Mouse (Mus musculus) heart, embryonic 11.5 days (tissue): Measurements from ENCODE around the gene Cdc73. TPM values are rescaled to one million over a fixed set of nuclear protein-coding genes. Genes with fewer than 3 reads are reported as not detected.
A peak's percentile ranks its signal among the peaks of the same experiment; 100 is the strongest.

Experiments used
- ATAC-seq: fragments of 200-750 bp; cut with Nextera tagmentation; replicated peaks from 2 replicates; pipeline ENCODE4 v1.8.0; 2017; ENCODE audit warnings: moderate library complexity; ENCODE audit not compliant: insufficient number of reproducible peaks, low FRiP score, low TSS enrichment
- H3K27ac ChIP-seq: fragments of 300-500 bp; sonication (generic); 2 replicates; pipeline ENCODE4 v1.5.1; 2014; ENCODE audit warnings: mild to moderate bottlenecking, low read depth, low read length
- H3K27me3 ChIP-seq: fragments of 300-500 bp; sonication (generic); 2 replicates; pipeline ENCODE4 v1.6.1; 2014; ENCODE audit warnings: mild to moderate bottlenecking, low read length, mixed read lengths; ENCODE audit not compliant: control insufficient read depth, insufficient read depth
- H3K36me3 ChIP-seq: fragments of 300-500 bp; sonication (generic); 2 replicates; pipeline ENCODE4 v1.6.1; 2014; ENCODE audit warnings: mild to moderate bottlenecking, low read length, moderate library complexity, mixed read lengths; ENCODE audit not compliant: control insufficient read depth, insufficient read depth
- H3K4me1 ChIP-seq: fragments of 300-500 bp; sonication (generic); 2 replicates; pipeline ENCODE4 v1.6.1; 2014; ENCODE audit warnings: low read length; ENCODE audit not compliant: control insufficient read depth, insufficient read depth
- H3K4me2 ChIP-seq: fragments of 300-500 bp; sonication (generic); 2 replicates; pipeline ENCODE4 v1.6.1; 2014; ENCODE audit warnings: mild to moderate bottlenecking, moderate library complexity
- H3K4me3 ChIP-seq: fragments of 300-500 bp; sonication (generic); 2 replicates; pipeline ENCODE4 v1.5.1; 2014; ENCODE audit warnings: low read depth, low read length
- H3K9ac ChIP-seq: fragments of 300-500 bp; sonication (generic); 2 replicates; pipeline ENCODE4 v1.6.1; 2014; ENCODE audit warnings: mild to moderate bottlenecking, low read depth, low read length, moderate library complexity
- H3K9me3 ChIP-seq: fragments of 300-500 bp; sonication (generic); replicated peaks from 2 replicates; pipeline ENCODE4 v1.6.1; 2016; ENCODE audit warnings: low read length; ENCODE audit not compliant: control insufficient read depth
- WGBS: fragments of 180-500 bp; shearing (Covaris S2); extraction: QIAGEN DNeasy Blood & Tissue Kit; methylation state at CpG from one replicate; pipeline ENCODE4 v1.1.7; 2014; ENCODE audit not compliant: insufficient replicate concordance; 5-methylcytosine and 5-hydroxymethylcytosine counted together
- polyA plus RNA-seq: library from polyadenylated mRNA; unstranded; fragments of >200 nt; fragmentation: Nextera tagmentation; extraction: Ambion mirVana; gene quantifications from 2 replicates; pipeline ENCODE4 v1.2.1, GENCODE M21; 2014

Cdc73 gene
- 17.8 and 19.4 TPM in 2 replicates for polyA plus RNA-seq

DNA sequence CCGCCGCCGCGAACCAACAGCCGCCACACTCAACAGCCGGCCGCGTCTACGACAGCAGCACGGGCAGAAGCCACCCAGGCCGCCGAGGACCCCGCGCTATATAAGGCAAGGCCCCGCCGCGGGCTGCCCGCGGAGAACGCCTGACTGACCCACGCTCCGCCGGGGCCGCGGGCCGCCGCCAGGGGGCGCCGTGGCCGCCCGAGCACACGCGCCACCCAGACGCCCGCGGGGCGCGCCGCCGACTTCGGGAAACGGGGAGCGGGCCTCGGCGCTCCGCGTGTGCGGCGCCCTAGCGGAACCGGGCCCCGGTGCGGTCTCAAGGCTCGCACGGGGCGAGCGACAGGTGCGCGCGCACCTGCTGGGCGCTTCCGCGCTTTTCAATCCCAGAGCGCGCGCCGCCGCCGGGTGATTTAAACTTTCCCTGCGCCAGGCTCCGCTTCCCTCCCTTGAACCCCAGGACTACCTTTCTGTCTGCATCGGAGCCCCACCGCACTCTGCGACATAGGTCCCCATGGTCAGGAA, at the start of gene Cdc73:
Cdc73 (minus strand) TSS at position 153 of the 522 bp plus-strand sequence.
- ATAC-seq, result peak; percentile 99
- Histone ChIP-seq H3K27ac (peak within 1 kb of the TSS; percentile 91), H3K9ac (peak within 1 kb of the TSS; percentile 95), H3K9me3 (no peaks in the 10 kb centered on the region), H3K36me3 (0 out of 2 replicates have a peak, but pooled peaks cover 6% of the 10 kb centered on the region), H3K27me3 (no peaks in the 10 kb centered on the region), H3K4me2 (peak within 1 kb of the TSS; percentile 81), H3K4me1 (no peaks in the 10 kb centered on the region; the same call in 1 of the 2 replicates), H3K4me3 (peak within 1 kb of the TSS; percentile 83)
- WGBS, result under 1% methylated on average over 62 of the region's 74 CpGs

DNA sequence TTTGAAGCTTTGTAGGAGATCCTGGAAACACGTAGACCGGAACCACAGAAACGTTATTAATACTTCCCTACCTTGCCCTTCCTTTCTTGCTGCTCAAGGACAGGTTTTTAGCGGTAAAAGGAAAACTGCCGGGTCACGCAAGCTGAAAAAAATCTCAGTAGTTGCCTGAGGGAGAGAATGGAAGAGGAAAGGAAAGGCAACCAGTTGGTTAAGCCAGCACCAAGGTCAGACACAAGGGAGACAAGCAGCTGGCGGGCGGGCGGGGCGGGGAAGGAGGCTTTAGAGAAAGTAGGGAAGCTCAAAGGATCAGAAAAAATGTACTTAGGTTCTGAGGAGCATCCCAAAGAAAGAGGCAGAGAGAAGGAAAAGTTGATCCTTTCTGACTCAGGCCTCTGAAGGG, 43.2 kb upstream of the Cdc73 start:
- Histone ChIP-seq H3K9me3 (no peaks in the 10 kb centered on the region), H3K4me2 (no peak overlapping the region), H3K4me3 (no peak overlapping the region), H3K9ac (no peak overlapping the region), H3K27me3 (no peaks in the 10 kb centered on the region), H3K27ac (no peak overlapping the region), H3K4me1 (no peaks in the 10 kb centered on the region), H3K36me3 (peaks cover 7% of the 10 kb centered on the region; the same call in 1 of the 2 replicates)
- WGBS, result 86% methylated on average over 10 of the region's 10 CpGs
- no peak for ATAC-seq

DNA sequence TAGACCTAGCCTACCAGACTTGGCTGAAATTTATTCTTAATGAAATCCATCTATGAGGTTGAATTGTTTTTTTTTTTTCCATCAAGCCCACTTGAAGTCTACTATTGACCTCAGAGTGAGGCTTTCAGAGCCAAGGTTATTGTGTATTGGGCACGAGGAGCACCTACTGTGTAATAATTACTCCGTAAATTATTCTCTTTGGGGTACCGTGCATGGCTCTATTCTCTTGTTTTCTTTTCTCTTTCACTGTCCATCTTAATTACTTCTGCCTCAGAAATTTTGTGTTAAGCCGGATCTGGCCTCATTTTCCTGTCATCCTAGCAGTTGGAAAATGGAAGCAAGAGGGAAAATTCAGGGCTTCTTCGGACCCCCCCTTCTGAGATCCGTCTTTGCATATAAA, 39.5 kb upstream of the Cdc73 start:
- Histone ChIP-seq H3K4me2 (no peak overlapping the region), H3K9me3 (no peaks in the 10 kb centered on the region), H3K4me3 (no peak overlapping the region), H3K27me3 (no peaks in the 10 kb centered on the region), H3K36me3 (peaks cover 7% of the 10 kb centered on the region; the same call in 1 of the 2 replicates), H3K4me1 (0 out of 2 replicates have a peak, but pooled peaks cover 2% of the 10 kb centered on the region), H3K27ac (no peak overlapping the region), H3K9ac (no peak overlapping the region)
- ATAC-seq, result no peak
- WGBS, result 89% methylated on average over 6 of the region's 6 CpGs

DNA sequence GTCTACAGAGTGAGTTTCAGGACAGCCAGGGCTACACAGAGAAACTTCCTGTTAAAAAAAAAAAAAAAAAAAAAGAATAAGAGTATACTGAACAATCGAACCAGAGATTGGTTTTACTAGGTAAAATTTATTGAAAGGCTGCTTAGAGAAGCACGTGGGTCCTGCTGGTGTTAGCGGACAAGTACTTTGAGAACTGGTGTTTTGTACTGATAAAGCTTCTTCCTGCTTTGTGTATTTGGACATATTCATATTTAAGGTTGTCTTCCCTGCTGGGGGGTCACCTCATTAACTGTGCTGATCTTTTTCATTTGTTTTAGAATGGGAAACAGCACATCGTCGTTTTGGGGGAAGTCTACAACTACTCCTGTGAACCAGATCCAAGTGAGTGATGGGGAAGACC, 38.6 kb upstream of the Cdc73 start:
- peaks cover 3% of the 10 kb centered on the region; the same call in 1 of the 2 replicates for H3K36me3 ChIP-seq
- H3K4me1 ChIP-seq, result 0 out of 2 replicates have a peak, but pooled peaks cover 2% of the 10 kb centered on the region
- no peak overlapping the region for H3K4me2 ChIP-seq
- no peak overlapping the region for H3K4me3 ChIP-seq
- H3K9ac ChIP-seq, result no peak overlapping the region
- ATAC-seq, result no peak
- H3K9me3 ChIP-seq, result no peaks in the 10 kb centered on the region
- no peak overlapping the region for H3K27ac ChIP-seq
- WGBS, result 88% methylated on average over 5 of the region's 5 CpGs
- no peaks in the 10 kb centered on the region for H3K27me3 ChIP-seq

DNA sequence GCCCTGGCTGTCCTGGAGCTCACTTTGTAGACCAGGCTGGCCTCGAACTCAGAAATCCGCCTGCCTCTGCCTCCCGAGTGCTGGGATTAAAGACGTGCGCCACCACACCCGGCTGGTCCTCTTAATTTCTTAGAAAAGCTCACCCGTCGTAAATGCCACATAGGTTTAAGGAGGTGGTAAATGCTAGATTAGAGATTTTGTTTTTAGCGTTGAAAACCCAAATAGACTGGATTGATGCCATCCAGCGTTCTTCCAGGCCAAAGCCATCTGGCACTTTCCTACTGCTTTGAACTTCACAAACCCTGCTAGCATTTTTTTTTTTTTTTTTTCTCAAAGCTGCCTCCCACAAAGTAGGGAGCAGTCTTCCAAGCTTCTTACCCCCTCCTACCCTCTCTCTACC, 37.9 kb upstream of the Cdc73 start:
- Histone ChIP-seq H3K4me2 (peak overlapping the region; percentile 89), H3K9me3 (no peaks in the 10 kb centered on the region), H3K4me1 (0 out of 2 replicates have a peak, but pooled peaks cover 2% of the 10 kb centered on the region), H3K27me3 (no peaks in the 10 kb centered on the region), H3K36me3 (peaks cover 3% of the 10 kb centered on the region; the same call in 1 of the 2 replicates), H3K9ac (no peak overlapping the region; the same call in 1 of the 2 replicates), H3K4me3 (peak overlapping the region; percentile 59), H3K27ac (no peak overlapping the region)
- 88% methylated on average over 10 of the region's 10 CpGs for WGBS
- ATAC-seq, result no peak

DNA sequence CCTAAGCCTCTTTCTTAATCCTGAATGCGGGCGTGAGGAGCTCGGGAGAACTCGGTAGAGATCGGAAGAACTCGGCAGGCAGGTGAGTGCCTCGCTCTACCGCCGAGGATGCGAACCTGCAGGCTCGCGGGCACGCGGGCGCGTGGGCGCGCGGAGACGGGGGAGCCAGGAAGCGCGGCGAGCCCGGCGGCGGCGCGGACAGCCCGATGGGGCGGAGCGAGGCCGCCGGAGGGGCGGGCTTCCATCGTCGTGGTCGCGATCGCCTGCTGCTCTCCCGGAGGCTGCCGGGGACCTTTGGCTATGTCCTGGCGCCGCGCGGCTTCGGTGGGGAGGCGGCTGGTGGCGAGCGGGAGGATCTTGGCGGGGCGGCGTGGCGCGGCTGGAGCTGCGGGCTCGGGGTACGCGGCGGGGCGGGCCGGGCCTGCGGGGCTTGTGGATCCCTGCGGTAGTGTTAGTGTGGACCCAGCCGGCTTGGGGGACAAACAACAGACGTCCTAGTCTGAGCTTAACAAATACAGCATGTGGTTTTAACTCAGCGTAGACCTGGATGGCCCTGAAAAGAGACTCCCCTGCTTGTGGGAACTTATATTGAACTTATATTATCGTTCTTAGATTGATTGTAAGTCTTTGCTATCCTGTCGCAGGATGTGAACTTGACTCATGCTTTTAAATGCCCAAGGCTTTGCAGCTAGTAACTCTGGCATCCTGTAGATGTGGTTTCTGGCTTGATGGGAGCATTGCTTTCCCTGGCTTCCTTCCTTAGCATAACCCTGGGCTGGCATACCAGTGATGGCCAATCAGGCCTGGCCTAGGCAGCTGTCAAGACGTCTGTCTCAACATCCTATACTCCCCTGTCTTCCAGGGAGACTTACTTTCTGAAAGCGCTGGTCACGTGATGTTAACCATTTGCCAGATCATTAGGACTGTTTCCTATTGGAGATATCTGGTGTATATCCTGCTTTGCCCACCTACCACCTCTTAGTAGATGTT, 37.0 kb upstream of the Cdc73 start:
- Histone ChIP-seq H3K27ac (peak overlapping the region; percentile 67), H3K4me3 (peak overlapping the region; percentile 59), H3K27me3 (no peaks in the 10 kb centered on the region), H3K9ac (peak overlapping the region; percentile 70), H3K4me1 (0 out of 2 replicates have a peak, but pooled peaks cover 2% of the 10 kb centered on the region), H3K36me3 (peaks cover 3% of the 10 kb centered on the region; the same call in 1 of the 2 replicates), H3K4me2 (peak overlapping the region; percentile 89), H3K9me3 (no peaks in the 10 kb centered on the region)
- WGBS, result under 1% methylated on average over 62 of the region's 71 CpGs
- peak; percentile 93 for ATAC-seq

DNA sequence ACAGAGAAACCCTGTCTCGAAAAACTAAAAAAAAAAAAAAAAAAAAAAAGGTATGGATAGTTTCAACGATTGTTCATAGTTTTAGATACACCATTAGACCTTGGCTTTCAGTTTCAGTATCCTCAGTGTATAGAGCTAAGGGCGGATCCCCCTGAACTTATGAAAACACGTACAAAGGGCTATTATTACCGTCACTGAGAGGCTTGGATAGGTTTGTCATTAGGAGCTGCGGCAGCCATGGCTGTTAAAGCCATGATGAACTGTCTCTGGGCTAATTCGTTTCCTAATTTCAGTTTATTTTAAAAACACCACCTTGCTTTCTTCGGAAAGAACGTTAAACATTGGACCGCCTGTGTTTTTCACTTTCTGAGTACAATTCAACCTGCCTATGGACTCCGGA, 36.1 kb upstream of the Cdc73 start:
- peak overlapping the region; percentile 67; the same call in 1 of the 2 replicates for H3K27ac ChIP-seq

DNA sequence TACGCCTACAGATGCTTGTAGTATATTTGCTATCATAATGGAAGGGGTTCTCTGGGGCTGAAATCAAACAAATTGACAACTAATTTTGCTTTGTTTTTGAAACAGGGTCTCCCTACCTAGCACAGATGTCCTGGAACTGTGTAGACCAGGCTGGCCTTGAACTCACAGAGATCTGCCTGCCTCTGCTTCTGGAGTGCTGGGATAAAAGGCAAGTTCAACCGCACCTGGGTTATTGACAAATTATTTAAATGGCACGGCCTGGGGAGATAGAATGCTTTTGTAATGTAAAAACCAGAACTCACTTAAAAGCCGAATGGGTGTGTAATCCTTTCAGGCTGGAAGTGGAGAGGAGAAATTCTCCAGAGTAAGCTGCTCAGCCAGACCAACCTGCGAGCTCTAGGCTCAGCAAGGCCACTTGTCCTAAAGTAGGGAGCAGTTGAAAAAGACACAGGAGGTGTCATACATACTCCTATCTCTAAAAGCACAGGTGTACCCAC, 31.3 kb upstream of the Cdc73 start:
- no peak overlapping the region for H3K27ac ChIP-seq
- H3K9me3 ChIP-seq, result no peaks in the 10 kb centered on the region
- H3K36me3 ChIP-seq, result no peaks in the 10 kb centered on the region
- no peak overlapping the region for H3K9ac ChIP-seq
- H3K4me3 ChIP-seq, result no peak overlapping the region
- ATAC-seq, result no peak
- no peak overlapping the region for H3K4me2 ChIP-seq
- no peaks in the 10 kb centered on the region for H3K27me3 ChIP-seq
- no peaks in the 10 kb centered on the region for H3K4me1 ChIP-seq
- WGBS, result 72% methylated on average over 5 of the region's 5 CpGs

More for the DNA sequence above, 36.1 kb upstream of the Cdc73 start:
- Histone ChIP-seq H3K4me1 (0 out of 2 replicates have a peak, but pooled peaks cover 2% of the 10 kb centered on the region), H3K9ac (peak overlapping the region; percentile 70), H3K9me3 (no peaks in the 10 kb centered on the region), H3K36me3 (peaks cover 3% of the 10 kb centered on the region; the same call in 1 of the 2 replicates), H3K4me2 (peak overlapping the region; percentile 89), H3K4me3 (peak overlapping the region; percentile 59), H3K27me3 (no peaks in the 10 kb centered on the region)
- 27% methylated on average over 10 of the region's 11 CpGs for WGBS
- ATAC-seq, result 0 out of 2 replicates have a peak, but pooled peaks have one; percentile 24
